Mouse (Mus musculus) E14TG2a.4 (cell line): ENCODE measurements around the gene Ccdc186.

Source experiments
- H3K27me3 ChIP-seq: 2 replicates; pipeline ENCODE4 v1.6.1; 2014; ENCODE audit warnings: low read length, control low read depth; ENCODE audit not compliant: insufficient read depth
- H3K36me3 ChIP-seq: 2 replicates; pipeline ENCODE4 v1.6.1; 2014; ENCODE audit warnings: low read length, control low read depth; ENCODE audit not compliant: insufficient read depth
- H3K4me1 ChIP-seq: replicated peaks from 2 replicates; pipeline ENCODE4 v1.6.1; 2014; ENCODE audit warnings: low read depth, low read length, control low read depth
- H3K4me3 ChIP-seq: replicated peaks from 2 replicates; pipeline ENCODE4 v1.5.1; 2014; ENCODE audit warnings: mild to moderate bottlenecking, low read length
- H3K9me3 ChIP-seq: 2 replicates; pipeline ENCODE4 v1.6.1; 2014; ENCODE audit warnings: low read length, control low read depth
- CTCF ChIP-seq: conservative IDR thresholded peaks from 2 replicates; pipeline ENCODE4 v1.5.1; 2014; ENCODE audit warnings: low read length
- NANOG ChIP-seq: IDR thresholded peaks from 2 replicates; pipeline ENCODE4 v1.6.1; 2014; ENCODE audit warnings: borderline replicate concordance, low read length, mixed read lengths
- POU5F1 ChIP-seq: IDR thresholded peaks from 2 replicates; pipeline ENCODE4 v1.6.1; 2014; ENCODE audit warnings: low read length, borderline replicate concordance

The Ccdc186 gene

GRCm38 (mm10) chr19:56808771-56809170 is 13.2 kb downstream of the Ccdc186 start:
- TF ChIP-seq NANOG (no peak), POU5F1 (no peak), CTCF (peak; percentile 32)
- no peak overlapping the region for H3K4me3 ChIP-seq
- H3K4me1 ChIP-seq = peaks cover 36% of the 10 kb centered on the region
- H3K27me3 ChIP-seq = no peaks in the 10 kb centered on the region
- H3K9me3 ChIP-seq = no peaks in the 10 kb centered on the region
- H3K36me3 ChIP-seq = peaks cover 82% of the 10 kb centered on the region

DNA sequence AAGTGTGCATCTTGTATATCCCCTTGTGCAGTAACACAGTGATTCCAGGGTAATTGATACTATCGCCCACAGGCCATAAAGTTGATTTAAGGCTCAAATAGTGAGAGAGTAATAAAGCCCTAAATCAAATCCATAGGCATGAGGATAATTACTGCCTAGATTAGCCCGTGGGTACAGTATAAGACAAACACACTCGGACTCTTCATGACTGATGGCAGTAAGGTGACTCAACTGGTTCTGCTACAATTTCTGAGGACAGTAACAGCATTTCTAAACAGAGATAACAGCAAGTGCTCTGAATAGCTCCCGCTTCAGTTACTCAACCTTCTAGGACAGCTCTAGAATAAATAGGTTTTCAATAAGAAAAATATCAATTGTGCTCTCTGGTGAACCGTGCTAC is 14.9 kb downstream of the Ccdc186 start:
- H3K4me3 ChIP-seq = no peak overlapping the region
- peaks cover 20% of the 10 kb centered on the region for H3K4me1 ChIP-seq
- no peaks in the 10 kb centered on the region for H3K9me3 ChIP-seq
- H3K27me3 ChIP-seq = no peaks in the 10 kb centered on the region
- H3K36me3 ChIP-seq = peaks cover 83% of the 10 kb centered on the region
- TF ChIP-seq NANOG = no peak
- TF ChIP-seq CTCF = no peak
- no peak for TF ChIP-seq POU5F1

- Histone ChIP-seq H3K27me3 (no peaks in the 10 kb centered on the region), H3K36me3 (peaks cover 90% of the 10 kb centered on the region), H3K4me1 (0 out of 2 replicates have a peak, but pooled peaks cover 4% of the 10 kb centered on the region), H3K4me3 (no peak overlapping the region), H3K9me3 (no peaks in the 10 kb centered on the region)
- TF ChIP-seq CTCF = no peak
- no peak for TF ChIP-seq NANOG
- no peak for TF ChIP-seq POU5F1
Observed at GRCm38 (mm10) chr19:56805366-56805765, 16.6 kb downstream of the Ccdc186 start.

GRCm38 (mm10) chr19:56802352-56802746 is 19.6 kb downstream of the Ccdc186 start:
- no peak for TF ChIP-seq POU5F1
- no peak for TF ChIP-seq NANOG
- TF ChIP-seq CTCF = no peak

DNA sequence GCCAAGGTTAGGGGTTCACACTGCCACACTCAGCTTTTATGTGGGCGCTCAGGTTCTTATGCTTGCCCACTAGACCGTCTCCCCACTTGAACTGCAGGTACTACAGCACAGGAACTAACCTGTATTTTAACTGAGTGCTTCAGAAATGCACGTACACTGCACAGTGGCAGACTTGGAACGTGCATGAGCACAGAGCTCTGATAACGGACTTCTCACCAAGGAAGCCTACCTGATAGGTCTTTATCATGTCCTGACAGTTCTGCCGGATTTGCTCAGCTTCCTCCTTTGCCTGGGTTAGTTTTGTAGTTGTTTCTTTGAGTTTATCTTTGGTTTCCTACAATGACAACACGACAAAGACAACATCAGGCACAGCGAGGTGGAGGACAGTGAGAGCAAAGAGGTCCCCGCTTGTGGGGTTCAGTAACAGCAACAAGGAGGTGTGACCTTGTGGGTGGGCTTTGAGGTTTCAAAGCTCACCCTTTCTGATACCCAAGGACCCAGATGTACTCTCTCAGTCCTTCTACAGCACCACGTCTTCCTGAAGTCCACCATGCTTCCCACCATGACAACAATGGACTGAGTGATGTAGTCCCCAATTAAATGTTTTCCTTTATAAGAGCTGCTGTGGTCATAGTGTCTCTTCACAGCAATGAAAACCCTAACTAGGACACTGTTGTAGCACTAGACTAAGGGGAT is 20.2 kb downstream of the Ccdc186 start:
- H3K9me3 ChIP-seq = no peaks in the 10 kb centered on the region
- H3K4me3 ChIP-seq = no peak overlapping the region
- H3K4me1 ChIP-seq = no peaks in the 10 kb centered on the region
- no peak for TF ChIP-seq CTCF
- TF ChIP-seq POU5F1 = no peak
- no peak for TF ChIP-seq NANOG
- no peaks in the 10 kb centered on the region for H3K27me3 ChIP-seq
- peaks cover 91% of the 10 kb centered on the region for H3K36me3 ChIP-seq

More at GRCm38 (mm10) chr19:56802352-56802746, 19.6 kb downstream of the Ccdc186 start:
- Histone ChIP-seq H3K27me3 (no peaks in the 10 kb centered on the region), H3K36me3 (peaks cover 93% of the 10 kb centered on the region), H3K4me3 (no peak overlapping the region), H3K9me3 (no peaks in the 10 kb centered on the region), H3K4me1 (no peaks in the 10 kb centered on the region)

DNA sequence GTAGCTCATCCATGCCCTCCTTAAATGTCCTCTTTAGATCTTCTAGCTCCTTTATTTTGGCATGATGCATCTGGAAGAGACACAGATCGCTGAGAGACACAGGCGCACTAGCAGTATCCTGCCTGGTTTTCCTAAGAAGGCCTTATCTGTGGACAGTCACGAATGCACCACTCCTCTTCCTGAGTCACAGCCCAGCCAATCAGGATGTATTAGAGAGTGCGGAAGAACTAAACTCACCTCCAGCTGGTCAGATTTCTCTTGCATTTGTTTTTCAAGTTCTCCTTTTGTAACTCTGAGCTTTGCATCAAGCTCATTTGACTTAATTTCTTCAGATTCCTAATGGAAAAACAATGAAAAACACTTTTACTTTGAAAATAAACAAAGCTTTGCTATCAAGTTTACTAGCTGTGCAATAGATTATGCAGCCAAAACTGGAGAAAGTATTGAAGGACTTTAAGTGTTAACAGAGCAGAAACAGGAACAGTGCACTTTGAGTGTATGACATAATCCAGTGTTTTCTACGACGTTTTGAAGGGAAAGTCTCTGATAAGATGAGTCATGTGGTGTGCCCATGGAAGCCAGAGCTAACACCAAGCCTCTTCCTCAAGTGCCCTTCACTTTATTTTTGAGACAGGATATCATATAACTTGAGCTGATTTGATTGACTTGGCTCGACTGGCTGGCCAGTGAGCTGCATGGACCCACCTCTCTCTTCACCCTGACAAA is 20.9 kb downstream of the Ccdc186 start:
- no peaks in the 10 kb centered on the region for H3K9me3 ChIP-seq
- TF ChIP-seq POU5F1 (no peak), NANOG (no peak), CTCF (no peak)
- no peak overlapping the region for H3K4me3 ChIP-seq
- peaks cover 96% of the 10 kb centered on the region for H3K36me3 ChIP-seq
- no peaks in the 10 kb centered on the region for H3K27me3 ChIP-seq
- no peaks in the 10 kb centered on the region for H3K4me1 ChIP-seq

DNA sequence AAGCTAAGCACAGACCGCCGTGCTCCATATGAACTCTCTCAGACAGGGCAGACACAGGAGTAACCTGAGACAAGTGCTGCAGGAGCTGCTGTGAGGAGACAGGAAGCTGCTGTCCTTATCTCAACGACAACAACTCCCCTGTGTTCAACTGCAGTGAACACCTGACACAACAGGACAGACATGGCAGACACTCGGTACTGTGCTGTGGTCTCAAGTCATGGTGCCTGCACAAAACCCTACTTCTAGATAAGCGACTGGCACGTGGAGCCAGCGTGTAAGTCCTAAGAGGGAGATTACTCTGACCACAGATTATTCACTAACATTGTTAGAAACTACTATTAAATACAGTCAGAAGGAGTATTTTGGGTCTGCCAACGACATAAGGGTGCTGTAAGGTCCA is 21.8 kb downstream of the Ccdc186 start:
- Histone ChIP-seq H3K4me1 (no peaks in the 10 kb centered on the region), H3K36me3 (peaks cover 95% of the 10 kb centered on the region), H3K4me3 (no peak overlapping the region), H3K27me3 (no peaks in the 10 kb centered on the region), H3K9me3 (no peaks in the 10 kb centered on the region)
- no peak for TF ChIP-seq NANOG
- TF ChIP-seq POU5F1 = no peak
- no peak for TF ChIP-seq CTCF

DNA sequence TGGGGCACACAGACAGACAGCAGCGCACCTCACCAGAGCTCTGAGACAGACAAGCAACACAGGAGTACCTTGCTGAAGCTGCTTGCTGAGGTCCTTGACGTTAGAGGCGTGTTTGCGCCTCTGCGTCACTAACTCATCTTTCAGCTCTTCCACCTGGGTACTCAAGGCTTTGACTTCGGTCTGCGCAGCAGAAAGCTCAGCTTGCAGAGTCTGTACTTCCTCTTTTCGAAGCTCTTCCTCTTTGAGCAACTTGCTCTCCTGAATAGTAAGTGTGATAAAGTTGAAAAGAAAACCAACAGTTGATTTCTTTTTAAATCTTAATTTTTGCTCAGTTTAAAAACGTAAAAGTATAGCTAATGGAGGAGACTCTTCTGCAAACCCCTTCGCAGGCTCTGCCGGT is 24.6 kb downstream of the Ccdc186 start:
- no peaks in the 10 kb centered on the region for H3K4me1 ChIP-seq
- H3K4me3 ChIP-seq = no peak overlapping the region
- TF ChIP-seq NANOG (no peak), CTCF (no peak), POU5F1 (no peak)
- no peaks in the 10 kb centered on the region for H3K9me3 ChIP-seq
- no peaks in the 10 kb centered on the region for H3K27me3 ChIP-seq
- peaks cover 93% of the 10 kb centered on the region for H3K36me3 ChIP-seq
